Mouse (Mus musculus): ENCODE measurements at regions not wholly inside any gene's neighbourhood (a gene's known extent, or its start where the extent isn't known, plus 50 kb on each side); places are given as distances from the start of the nearest gene placed in this dataset.

DNA sequence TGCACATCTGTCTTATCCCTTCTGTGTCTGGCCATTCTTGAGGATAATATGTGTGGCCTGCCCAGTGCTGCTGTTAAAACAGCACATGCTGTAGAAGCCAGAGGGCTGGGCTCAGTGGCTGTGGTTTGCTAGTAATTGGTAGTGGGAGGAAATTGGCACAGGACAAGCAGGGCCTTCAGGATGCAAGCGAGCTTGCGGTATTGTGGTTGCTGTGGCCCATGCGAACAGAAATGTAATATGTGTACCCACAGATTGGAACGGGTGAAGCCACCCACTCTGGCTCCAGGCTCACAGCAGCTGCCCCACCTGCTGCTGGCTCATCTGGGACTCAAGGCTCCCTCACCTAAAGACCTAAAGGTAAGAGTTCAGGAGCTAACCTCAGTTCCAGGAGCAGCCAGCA, 51.8 kb upstream of the Tgm3 start:
- no peaks in the 10 kb centered on the region for H3K9me3 ChIP-seq
- H3K36me3 ChIP-seq (replicated peaks), result no peaks in the 10 kb centered on the region
- ATAC-seq (ENCODE audit: low FRiP score), result no peak
- no peak overlapping the region for H3K4me3 ChIP-seq (replicated peaks)
- no peak overlapping the region for H3K27ac ChIP-seq
- H3K27me3 ChIP-seq, result no peaks in the 10 kb centered on the region
- 90% methylated on average over 4 of the region's 4 CpGs for WGBS
- no peaks in the 10 kb centered on the region for H3K4me1 ChIP-seq
- H3K9ac ChIP-seq, result no peak overlapping the region
- H3K4me2 ChIP-seq, result no peak overlapping the region

DNA sequence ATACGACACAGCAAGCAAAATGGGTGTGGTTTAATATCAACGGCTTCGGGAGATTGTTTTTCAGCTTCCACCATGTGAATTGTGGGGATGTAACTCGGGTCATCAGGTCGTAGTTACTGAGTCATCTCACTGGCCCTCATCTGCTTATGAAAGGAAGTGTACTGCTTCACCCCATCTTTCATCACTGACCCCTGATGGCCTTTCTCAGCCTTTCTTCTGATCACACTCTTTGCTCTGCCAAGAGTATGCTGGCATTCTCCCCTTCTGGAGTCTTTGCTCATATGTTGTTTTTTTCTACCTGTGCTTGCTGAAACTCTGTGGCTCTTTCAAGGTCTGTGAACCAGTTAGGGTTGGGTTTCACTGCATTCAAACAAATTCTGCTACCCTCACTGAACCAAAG, 50.6 kb upstream of the Tgm3 start:
- no peaks in the 10 kb centered on the region for H3K9me3 ChIP-seq
- no peaks in the 10 kb centered on the region for H3K36me3 ChIP-seq (replicated peaks)
- H3K27me3 ChIP-seq, result no peaks in the 10 kb centered on the region
- no peak overlapping the region for H3K4me3 ChIP-seq (replicated peaks)
- WGBS, result 74% methylated on average over 5 of the region's 5 CpGs
- H3K9ac ChIP-seq, result no peak overlapping the region
- ATAC-seq (ENCODE audit: low FRiP score), result no peak
- no peak overlapping the region for H3K27ac ChIP-seq
- H3K4me1 ChIP-seq, result no peaks in the 10 kb centered on the region
- no peak overlapping the region for H3K4me2 ChIP-seq
